Comparison of ENCODE assay signal across 8 mouse cellular contexts in genomic region chr1:150099374-150099773, GRCm38 (mm10). TPM values are rescaled to one million over a fixed set of nuclear protein-coding genes. Genes with fewer than 3 reads are reported as not detected.
DNase-seq lines count a peak whose midpoint lies in the region; ATAC-seq and TF ChIP-seq lines count a peak whose summit lies in the region.

No protein-coding gene starts in this region.

- H3K9ac ChIP-seq in lung, embryonic 15.5 days, result peak overlapping the region; percentile 29
- H3K9ac ChIP-seq in embryonic facial prominence, embryonic 13.5 days, result peak overlapping the region; percentile 73
- peak overlapping the region; percentile 60 for H3K9ac ChIP-seq in limb, embryonic 13.5 days

- H3K4me3 ChIP-seq in lung, embryonic 15.5 days, result peak overlapping the region; percentile 45
- peak overlapping the region; percentile 51 for H3K4me3 ChIP-seq in embryonic facial prominence, embryonic 13.5 days
- H3K4me3 ChIP-seq in limb, embryonic 13.5 days, result peak overlapping the region; percentile 46
- H3K4me3 ChIP-seq in small intestine, adult 2 months (ENCODE audit: low read depth, low read length), result peak overlapping the region; percentile 62
- H3K4me3 ChIP-seq in thymus, adult 2 months (ENCODE audit: control insufficient read depth, insufficient read depth, low read length), result no peak overlapping the region

- no peak for TF ChIP-seq POLR2A in small intestine, adult 2 months (IDR thresholded peaks at IDR 0.05; ENCODE audit: low read depth, low read length)
- TF ChIP-seq POLR2A in thymus, adult 2 months (IDR thresholded peaks at IDR 0.05; ENCODE audit: control insufficient read depth, extremely low read depth, insufficient read depth, low read length, poor library complexity), result no peak

- no peaks in the 10 kb centered on the region for H3K36me3 ChIP-seq in lung, embryonic 15.5 days
- no peaks in the 10 kb centered on the region for H3K36me3 ChIP-seq in embryonic facial prominence, embryonic 13.5 days
- H3K36me3 ChIP-seq in limb, embryonic 13.5 days, result no peaks in the 10 kb centered on the region
- no peaks in the 10 kb centered on the region for H3K36me3 ChIP-seq in small intestine, adult 2 months (ENCODE audit: control insufficient read depth, insufficient read depth, low read length)
- no peaks in the 10 kb centered on the region for H3K36me3 ChIP-seq in thymus, adult 2 months (ENCODE audit: control insufficient read depth, insufficient read depth, low read length)

- peak; percentile 41; the same call in 1 of the 2 replicates for ATAC-seq in lung, embryonic 15.5 days (ENCODE audit: borderline replicate concordance, extremely low read depth, low FRiP score, low TSS enrichment)
- no peak for ATAC-seq in embryonic facial prominence, embryonic 13.5 days (ENCODE audit: insufficient number of reproducible peaks, insufficient read depth, low FRiP score, low TSS enrichment, low read depth)
- ATAC-seq in limb, embryonic 13.5 days (ENCODE audit: low FRiP score, low read depth), result no peak

- H3K4me1 ChIP-seq in lung, embryonic 15.5 days, result peaks cover 9% of the 10 kb centered on the region; the same call in 1 of the 2 replicates
- H3K4me1 ChIP-seq in embryonic facial prominence, embryonic 13.5 days, result peaks cover 8% of the 10 kb centered on the region
- H3K4me1 ChIP-seq in limb, embryonic 13.5 days, result 0 out of 2 replicates have a peak, but pooled peaks cover 6% of the 10 kb centered on the region
- no peaks in the 10 kb centered on the region for H3K4me1 ChIP-seq in small intestine, adult 2 months (ENCODE audit: control insufficient read depth, insufficient read depth, insufficient read length, low read length)
- no peaks in the 10 kb centered on the region for H3K4me1 ChIP-seq in thymus, adult 2 months (replicated peaks; ENCODE audit: control insufficient read depth, insufficient read depth, low read length)

- H3K4me2 ChIP-seq in lung, embryonic 15.5 days, result peak overlapping the region; percentile 93
- H3K4me2 ChIP-seq in embryonic facial prominence, embryonic 13.5 days, result peak overlapping the region; percentile 82
- peak overlapping the region; percentile 86 for H3K4me2 ChIP-seq in limb, embryonic 13.5 days (replicated peaks)

- 4% methylated on average over 9 of the region's 9 CpGs for WGBS in lung, embryonic 15.5 days
- under 1% methylated on average over 9 of the region's 9 CpGs for WGBS in embryonic facial prominence, embryonic 13.5 days
- 2% methylated on average over 9 of the region's 9 CpGs for WGBS in limb, embryonic 13.5 days
- WGBS in small intestine, adult 2 months, result 8% methylated on average over 9 of the region's 9 CpGs
- WGBS in thymus, adult 2 months, result 16% methylated on average over 9 of the region's 9 CpGs

- no peaks in the 10 kb centered on the region for H3K9me3 ChIP-seq in lung, embryonic 15.5 days
- no peaks in the 10 kb centered on the region for H3K9me3 ChIP-seq in embryonic facial prominence, embryonic 13.5 days
- no peaks in the 10 kb centered on the region for H3K9me3 ChIP-seq in limb, embryonic 13.5 days

- DNase-seq in lung, postnatal 4 days, result no peak
- DNase-seq in thymus, adult 2 months, result no peak
- no peak for DNase-seq in kidney, postnatal 4 days
- no peak for DNase-seq in kidney, adult 11 months

- TF ChIP-seq CTCF in small intestine, adult 2 months (IDR thresholded peaks at IDR 0.05; ENCODE audit: extremely low read depth, insufficient read length, insufficient replicate concordance, low read depth, low read length), result no peak
- TF ChIP-seq CTCF in thymus, adult 2 months (IDR thresholded peaks at IDR 0.05; ENCODE audit: borderline replicate concordance, control insufficient read depth, extremely low read depth, insufficient read depth, low read length, poor library complexity), result no peak

- no peaks in the 10 kb centered on the region for H3K27me3 ChIP-seq in lung, embryonic 15.5 days
- no peaks in the 10 kb centered on the region for H3K27me3 ChIP-seq in embryonic facial prominence, embryonic 13.5 days
- H3K27me3 ChIP-seq in limb, embryonic 13.5 days, result 0 out of 2 replicates have a peak, but pooled peaks cover 4% of the 10 kb centered on the region
- no peaks in the 10 kb centered on the region for H3K27me3 ChIP-seq in small intestine, adult 2 months (ENCODE audit: control insufficient read depth, insufficient read depth, low read length)
- no peaks in the 10 kb centered on the region for H3K27me3 ChIP-seq in thymus, adult 2 months (ENCODE audit: control insufficient read depth, insufficient read depth, low read length)

- no peak overlapping the region for H3K27ac ChIP-seq in lung, embryonic 15.5 days
- no peak overlapping the region for H3K27ac ChIP-seq in embryonic facial prominence, embryonic 13.5 days
- H3K27ac ChIP-seq in limb, embryonic 13.5 days, result no peak overlapping the region
- H3K27ac ChIP-seq in small intestine, adult 2 months (ENCODE audit: insufficient read depth, low read depth, low read length), result peak overlapping the region; percentile 47
- no peak overlapping the region for H3K27ac ChIP-seq in thymus, adult 2 months (ENCODE audit: control insufficient read depth, insufficient read depth, low read length)

RNA-seq across cellular contexts. Expression of gene Ptgs2, which starts 0.5 kb away (rescaled TPM):
- polyA plus RNA-seq in lung, embryonic 15.5 days (2015; fragmentation: Nextera tagmentation; extraction: Ambion mirVana), result 0.09 and 0.15 TPM in 2 replicates
- polyA plus RNA-seq in embryonic facial prominence, embryonic 13.5 days (2015; fragmentation: Nextera tagmentation; extraction: Ambion mirVana), result 0.11 and 0.22 TPM in 2 replicates
- 0.13 and 0.20 TPM in 2 replicates for polyA plus RNA-seq in limb, embryonic 13.5 days (2015; fragmentation: Nextera tagmentation; extraction: Ambion mirVana)
- polyA plus RNA-seq in small intestine, adult 2 months (2012; rRNA removed), result 0.52 and 1.2 TPM in 2 replicates
- 3.1 and 3.4 TPM in 2 replicates for polyA plus RNA-seq in thymus, adult 2 months (2012; rRNA removed)
